Mouse (Mus musculus) kidney, postnatal 25 days (tissue): ENCODE measurements around the gene Mapk8ip2.

Experiments
- DNase-seq, 2 experiments: peaks; one replicate each; pipeline ENCODE4 v3.0.0; 2021; ENCODE audit warnings: mixed read lengths in 2 of 2

Gene Mapk8ip2

GRCm38 (mm10) chr15:89452906-89453864 is 528 bp upstream of the Mapk8ip2 start:
- peak; percentile 70 to 77 for DNase-seq

GRCm38 (mm10) chr15:89454857-89455256 is 1.1 kb downstream of the Mapk8ip2 start:
- no peak for DNase-seq

- no peak for DNase-seq
Observed at GRCm38 (mm10) chr15:89455642-89456041, 1.9 kb downstream of the Mapk8ip2 start.

GRCm38 (mm10) chr15:89458942-89459341 is 5.2 kb downstream of the Mapk8ip2 start:
- DNase-seq: no peak

- no peak for DNase-seq
Observed at GRCm38 (mm10) chr15:89459821-89460220, 6.1 kb downstream of the Mapk8ip2 start.

- no peak for DNase-seq
Observed at GRCm38 (mm10) chr15:89460298-89460697, 6.6 kb downstream of the Mapk8ip2 start.

GRCm38 (mm10) chr15:89461321-89461720 is 7.6 kb downstream of the Mapk8ip2 start:
- DNase-seq: no peak

- DNase-seq: no peak
Observed at GRCm38 (mm10) chr15:89462176-89462575, 8.5 kb downstream of the Mapk8ip2 start.

GRCm38 (mm10) chr15:89463334-89464235 is 9.9 kb downstream of the Mapk8ip2 start:
- DNase-seq: peak in 1 of 2 experiments; percentile 58

GRCm38 (mm10) chr15:89465052-89465451 is 11.3 kb downstream of the Mapk8ip2 start:
- DNase-seq: no peak

GRCm38 (mm10) chr15:89468577-89468976 is 14.9 kb downstream of the Mapk8ip2 start:
- DNase-seq: no peak

GRCm38 (mm10) chr15:89471476-89471875 is 17.8 kb downstream of the Mapk8ip2 start:
- no peak for DNase-seq

GRCm38 (mm10) chr15:89473370-89473769 is 19.7 kb downstream of the Mapk8ip2 start:
- no peak for DNase-seq

GRCm38 (mm10) chr15:89473921-89474320 is 20.2 kb downstream of the Mapk8ip2 start:
- DNase-seq: no peak

- DNase-seq: peak in 1 of 2 experiments; percentile 51
Observed at GRCm38 (mm10) chr15:89474596-89475292, 21.0 kb downstream of the Mapk8ip2 start.

- DNase-seq: no peak
Observed at GRCm38 (mm10) chr15:89475293-89475600, 21.5 kb downstream of the Mapk8ip2 start.

- DNase-seq: peak; percentile 97
Observed at GRCm38 (mm10) chr15:89475611-89476474, 22.1 kb downstream of the Mapk8ip2 start.

- DNase-seq: no peak
Observed at GRCm38 (mm10) chr15:89476475-89476815, 22.7 kb downstream of the Mapk8ip2 start.

GRCm38 (mm10) chr15:89477091-89477491 is 23.4 kb downstream of the Mapk8ip2 start, which contains the start of gene Arsa:
Gene Arsa, minus strand, starts transcription at chr15:89477425.
- DNase-seq: peak; percentile 72 to 84

- no peak for DNase-seq
Observed at GRCm38 (mm10) chr15:89477806-89478205, 24.1 kb downstream of the Mapk8ip2 start.

GRCm38 (mm10) chr15:89478622-89479021 is 24.9 kb downstream of the Mapk8ip2 start:
- no peak for DNase-seq

GRCm38 (mm10) chr15:89480584-89480983 is 26.9 kb downstream of the Mapk8ip2 start:
- DNase-seq: peak; percentile 77 to 91
